Mouse (Mus musculus): ENCODE results near the gene Hoxc12.

Hoxc12 gene

GRCm38 (mm10) chr15:102936279-102936972 is at the start of gene Hoxc12:
Hoxc12 (plus strand) TSS chr15:102936757.
- no peak for DNase-seq (ENCODE audit: low spot score in 2 of 2)

- DNase-seq (ENCODE audit: low spot score in 2 of 2) = no peak
Observed at GRCm38 (mm10) chr15:102895115-102895514, 41.4 kb upstream of the Hoxc12 start.

- no peak for DNase-seq (ENCODE audit: low spot score in 2 of 2)
Observed at GRCm38 (mm10) chr15:102904946-102905345, 31.6 kb upstream of the Hoxc12 start.

GRCm38 (mm10) chr15:102909536-102909935 is 27.0 kb upstream of the Hoxc12 start:
- no peak for DNase-seq (ENCODE audit: low spot score in 2 of 2)

GRCm38 (mm10) chr15:102910038-102910437 is 26.5 kb upstream of the Hoxc12 start:
- no peak for DNase-seq (ENCODE audit: low spot score in 2 of 2)

- no peak for DNase-seq (ENCODE audit: low spot score in 2 of 2)
Observed at GRCm38 (mm10) chr15:102910496-102911095, 26.0 kb upstream of the Hoxc12 start.

GRCm38 (mm10) chr15:102913038-102913585 is 23.4 kb upstream of the Hoxc12 start:
- DNase-seq (ENCODE audit: low spot score in 2 of 2) = no peak

- no peak for DNase-seq (ENCODE audit: low spot score in 2 of 2)
Observed at GRCm38 (mm10) chr15:102917972-102918572, 18.5 kb upstream of the Hoxc12 start.

- DNase-seq (ENCODE audit: low spot score in 2 of 2) = no peak
Observed at GRCm38 (mm10) chr15:102918611-102919265, 17.8 kb upstream of the Hoxc12 start.

- no peak for DNase-seq (ENCODE audit: low spot score in 2 of 2)
Observed at GRCm38 (mm10) chr15:102919336-102920180, 17.0 kb upstream of the Hoxc12 start.

- peak in 1 of 2 experiments; percentile 15 for DNase-seq (ENCODE audit: low spot score in 2 of 2)
Observed at GRCm38 (mm10) chr15:102920619-102921018, 15.9 kb upstream of the Hoxc12 start.

- DNase-seq (ENCODE audit: low spot score in 2 of 2) = no peak
Observed at GRCm38 (mm10) chr15:102921053-102922011, 15.2 kb upstream of the Hoxc12 start, which contains the start of gene Hoxc13. Hoxc13 (plus strand) TSS chr15:102921103.

GRCm38 (mm10) chr15:102922012-102922362 is 14.6 kb upstream of the Hoxc12 start:
- DNase-seq (ENCODE audit: low spot score in 2 of 2) = no peak

- no peak for DNase-seq (ENCODE audit: low spot score in 2 of 2)
Observed at GRCm38 (mm10) chr15:102922636-102923500, 13.7 kb upstream of the Hoxc12 start.

GRCm38 (mm10) chr15:102927032-102927645 is 9.4 kb upstream of the Hoxc12 start:
- DNase-seq (ENCODE audit: low spot score in 2 of 2) = no peak

- no peak for DNase-seq (ENCODE audit: low spot score in 2 of 2)
Observed at GRCm38 (mm10) chr15:102931706-102932358, 4.7 kb upstream of the Hoxc12 start.

- no peak for DNase-seq (ENCODE audit: low spot score in 2 of 2)
Observed at GRCm38 (mm10) chr15:102934438-102934837, 2.1 kb upstream of the Hoxc12 start.

- no peak for DNase-seq (ENCODE audit: low spot score in 2 of 2)
Observed at GRCm38 (mm10) chr15:102934897-102935296, 1.7 kb upstream of the Hoxc12 start.
